Mouse (Mus musculus): ENCODE results near the gene Greb1.

GRCm38 (mm10) chr12:16790456-16790855 lies 10.2 kb downstream of the Greb1 start:
- TF ChIP-seq CTCF (IDR thresholded peaks at IDR 0.05 in 2 of 3, conservative IDR thresholded peaks at IDR 0.05 in 1 of 3; ENCODE audit: control insufficient read depth in 1 of 3, insufficient read depth in 1 of 3, low read depth in 2 of 3, low read length in 3 of 3, poor library complexity in 1 of 3, severe bottlenecking in 1 of 3) (no peak), POLR2A (IDR thresholded peaks at IDR 0.05; ENCODE audit: control insufficient read depth in 1 of 2, insufficient read depth in 1 of 2, low read depth in 1 of 2, low read length in 2 of 2, poor library complexity in 1 of 2) (no peak), ZC3H11A (IDR thresholded peaks at IDR 0.05; ENCODE audit: low read depth, low read length) (no peak), ELF1 (IDR thresholded peaks at IDR 0.05; ENCODE audit: low read depth, low read length) (no peak), EP300 (IDR thresholded peaks at IDR 0.05; ENCODE audit: low read depth in 1 of 2, low read length in 2 of 2) (no peak), NELFE (IDR thresholded peaks at IDR 0.05; ENCODE audit: low read depth, low read length) (no peak), ETS1 (IDR thresholded peaks at IDR 0.05; ENCODE audit: low read depth, low read length) (no peak), ZMIZ1 (IDR thresholded peaks at IDR 0.05; ENCODE audit: low read depth, low read length) (no peak)
